Mouse (Mus musculus) stomach, postnatal 0 days (tissue): ENCODE measurements around the gene Sh3bgrl3. TPM values are rescaled to one million over a fixed set of nuclear protein-coding genes. Genes with fewer than 3 reads are reported as not detected.
"Not testable (repeated sequence)": the region's sequence is repeated elsewhere in the genome, so short reads cannot be mapped to it uniquely, and the experiment has no call there.

Experiments used
- ATAC-seq: fragments of 200-750 bp; cut with Nextera tagmentation; 2 replicates; pipeline ENCODE4 v1.8.0; 2017; ENCODE audit not compliant: low FRiP score, low TSS enrichment
- DNase-seq: peaks from one replicate; pipeline ENCODE4 v3.0.0-alpha.2; 2016; ENCODE audit warnings: low spot score
- H3K27ac ChIP-seq: fragments of 300-500 bp; sonication (generic); replicated peaks from 2 replicates; pipeline ENCODE4 v1.5.1; 2014; ENCODE audit warnings: mild to moderate bottlenecking, control low read depth
- H3K27me3 ChIP-seq: fragments of 300-500 bp; sonication (generic); 2 replicates; pipeline ENCODE4 v1.6.1; 2014; ENCODE audit warnings: low read length; ENCODE audit not compliant: control insufficient read depth, insufficient read depth
- H3K36me3 ChIP-seq: fragments of 300-500 bp; sonication (generic); 2 replicates; pipeline ENCODE4 v1.6.1; 2014; ENCODE audit warnings: low read length, mixed read lengths; ENCODE audit not compliant: control insufficient read depth, insufficient read depth
- H3K4me1 ChIP-seq: fragments of 300-500 bp; sonication (generic); replicated peaks from 2 replicates; pipeline ENCODE4 v1.6.1; 2014; ENCODE audit warnings: antibody characterized with exemption; ENCODE audit not compliant: control insufficient read depth, insufficient read depth
- H3K4me2 ChIP-seq: fragments of 300-500 bp; sonication (generic); replicated peaks from 2 replicates; pipeline ENCODE4 v1.6.1; 2014; ENCODE audit warnings: low read depth, mild to moderate bottlenecking, control low read depth, moderate library complexity
- H3K4me3 ChIP-seq: fragments of 300-500 bp; sonication (generic); 2 replicates; pipeline ENCODE4 v1.5.1; 2014; ENCODE audit warnings: low read depth, low read length, control low read depth
- H3K9ac ChIP-seq: fragments of 300-500 bp; sonication (generic); 2 replicates; pipeline ENCODE4 v1.6.1; 2014; ENCODE audit warnings: mild to moderate bottlenecking, low read length, control low read depth, mixed read lengths
- H3K9me3 ChIP-seq: fragments of 300-500 bp; sonication (generic); 2 replicates; pipeline ENCODE4 v1.6.1; 2016; ENCODE audit warnings: low read length; ENCODE audit not compliant: control insufficient read depth
- CTCF ChIP-seq: IDR thresholded peaks from 2 replicates; pipeline ENCODE4 v1.5.1; 2016; ENCODE audit warnings: antibody characterized with exemption, low read depth, mild to moderate bottlenecking, moderate library complexity
- EP300 ChIP-seq: optimal IDR thresholded peaks from 2 replicates; pipeline ENCODE3; 2016; ENCODE audit warnings: antibody characterized with exemption
- WGBS: fragments of 180-500 bp; shearing (Covaris S2); extraction: QIAGEN DNeasy Blood & Tissue Kit; methylation state at CpG from one replicate; pipeline ENCODE4 v1.1.7; 2014; 5-methylcytosine and 5-hydroxymethylcytosine counted together
- polyA plus RNA-seq: library from polyadenylated mRNA; unstranded; fragments of >200 nt; fragmentation: Nextera tagmentation; extraction: Ambion mirVana; gene quantifications from 2 replicates; pipeline ENCODE4 v1.2.1, GENCODE M21; 2015

The Sh3bgrl3 gene
- polyA plus RNA-seq, 1 experiment from 2014 or later = 533 TPM

DNA sequence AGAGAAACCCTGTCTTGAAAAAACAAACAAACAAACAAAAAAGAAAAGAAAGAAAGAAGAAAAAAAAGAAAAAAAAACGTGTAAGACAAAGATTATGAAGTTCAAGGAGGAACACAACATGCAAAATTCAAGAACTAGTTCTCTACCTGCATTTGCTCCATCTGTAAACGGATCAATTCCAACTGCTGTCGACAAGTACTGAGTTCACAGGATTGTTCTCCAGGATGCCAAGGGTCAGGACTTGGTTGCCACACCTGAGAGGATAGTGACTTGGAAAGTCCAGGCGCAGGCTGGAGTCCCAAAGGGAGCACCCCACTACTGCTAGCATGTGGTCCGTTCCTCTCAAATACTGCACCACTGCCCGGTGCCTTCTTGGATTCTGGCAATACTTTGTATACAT lies 26.9 kb upstream of the Sh3bgrl3 start:
- WGBS = 89% methylated on average over 6 of the region's 6 CpGs

DNA sequence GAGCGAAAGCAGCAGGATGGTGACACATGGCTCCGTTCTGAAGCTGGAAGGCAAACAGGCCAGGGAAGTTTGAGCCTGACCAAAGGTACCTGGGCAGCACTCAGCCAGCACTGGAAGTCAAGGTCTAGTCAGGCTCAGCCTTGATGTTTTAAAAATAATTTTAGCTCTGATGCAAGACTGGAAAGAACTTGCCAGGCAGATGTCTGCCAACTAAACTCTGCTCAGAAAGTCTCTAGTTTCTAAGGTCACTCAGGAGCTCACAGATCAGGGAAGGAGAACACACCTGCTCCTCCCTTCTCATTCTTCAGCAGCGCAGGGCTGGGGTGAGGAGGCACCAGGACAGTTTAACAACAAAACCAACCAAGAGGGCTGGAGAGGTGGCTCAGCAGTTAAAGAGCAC lies 25.8 kb upstream of the Sh3bgrl3 start:
- TF ChIP-seq EP300 (no peak), CTCF (no peak)
- no peaks in the 10 kb centered on the region for H3K27me3 ChIP-seq
- ATAC-seq (no peak), DNase-seq (peak; percentile 13)
- no peaks in the 10 kb centered on the region for H3K4me1 ChIP-seq
- H3K4me2 ChIP-seq = no peak overlapping the region
- H3K27ac ChIP-seq = no peak overlapping the region
- H3K36me3 ChIP-seq = peaks cover 2% of the 10 kb centered on the region
- H3K9me3 ChIP-seq = no peaks in the 10 kb centered on the region
- H3K9ac ChIP-seq = no peak overlapping the region
- WGBS = 94% methylated on average over 3 of the region's 3 CpGs
- no peak overlapping the region for H3K4me3 ChIP-seq

More for the DNA sequence above, 26.9 kb upstream of the Sh3bgrl3 start:
- no peak for TF ChIP-seq EP300
- no peak for TF ChIP-seq CTCF
- no peak overlapping the region for H3K27ac ChIP-seq
- no peak for ATAC-seq
- H3K4me1 ChIP-seq = no peaks in the 10 kb centered on the region
- DNase-seq = no peak
- no peaks in the 10 kb centered on the region; the same call in 1 of the 2 replicates for H3K36me3 ChIP-seq
- no peaks in the 10 kb centered on the region for H3K27me3 ChIP-seq
- no peak overlapping the region for H3K4me3 ChIP-seq
- H3K4me2 ChIP-seq = no peak overlapping the region
- no peaks in the 10 kb centered on the region for H3K9me3 ChIP-seq
- no peak overlapping the region for H3K9ac ChIP-seq

DNA sequence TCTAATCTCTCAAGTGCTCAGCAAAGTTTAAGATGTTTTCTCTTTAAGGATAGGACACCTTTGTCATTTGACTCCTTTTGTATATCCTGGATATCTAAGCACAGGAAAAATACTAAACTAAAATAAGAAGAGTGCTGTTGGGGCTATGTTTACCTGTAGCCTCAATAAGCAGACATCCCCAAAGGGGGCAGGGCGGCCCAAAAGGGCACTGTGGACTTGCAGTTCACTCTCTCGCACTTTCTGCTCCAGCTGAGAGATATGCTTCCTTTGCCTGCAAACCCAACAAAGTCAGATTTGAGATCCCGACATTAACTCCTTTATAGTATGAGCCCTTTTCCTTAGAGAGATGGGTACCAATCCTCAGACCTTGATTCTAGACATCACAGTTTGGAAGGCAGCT lies 25.1 kb upstream of the Sh3bgrl3 start:
- no peak for DNase-seq
- Histone ChIP-seq H3K36me3 (peaks cover 2% of the 10 kb centered on the region), H3K4me3 (no peak overlapping the region), H3K27ac (no peak overlapping the region), H3K9me3 (no peaks in the 10 kb centered on the region), H3K4me1 (no peaks in the 10 kb centered on the region), H3K9ac (no peak overlapping the region), H3K27me3 (no peaks in the 10 kb centered on the region), H3K4me2 (no peak overlapping the region)
- TF ChIP-seq EP300 (no peak), CTCF (no peak)
- 89% methylated on average over 3 of the region's 3 CpGs for WGBS
- ATAC-seq = no peak

DNA sequence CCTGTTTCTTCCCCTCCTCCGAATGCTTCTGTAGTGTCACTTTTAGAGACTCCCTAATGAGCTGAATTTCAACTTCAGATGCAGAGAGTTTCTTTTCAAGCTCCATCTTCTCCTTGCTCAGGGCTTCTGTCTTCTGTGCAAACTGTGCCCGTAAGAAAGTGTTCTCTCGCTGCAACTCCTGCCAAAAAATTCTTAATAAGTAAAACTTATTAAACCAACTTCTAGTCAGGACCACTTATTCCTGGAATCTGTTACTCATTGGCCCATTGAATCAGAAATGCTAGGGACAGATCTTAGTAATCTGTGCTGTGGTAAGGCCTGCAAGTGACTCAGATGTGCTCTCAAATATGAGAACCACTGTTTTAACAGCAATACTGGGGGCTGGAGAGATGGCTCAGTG lies 23.5 kb upstream of the Sh3bgrl3 start:
- DNase-seq (no peak), ATAC-seq (no peak)
- no peaks in the 10 kb centered on the region for H3K27me3 ChIP-seq
- H3K4me3 ChIP-seq = no peak overlapping the region
- peaks cover 5% of the 10 kb centered on the region for H3K36me3 ChIP-seq
- no peaks in the 10 kb centered on the region for H3K4me1 ChIP-seq
- no peak overlapping the region for H3K9ac ChIP-seq
- no peaks in the 10 kb centered on the region for H3K9me3 ChIP-seq
- 95% methylated on average over 3 of the region's 3 CpGs for WGBS
- H3K27ac ChIP-seq = no peak overlapping the region
- H3K4me2 ChIP-seq = no peak overlapping the region
- TF ChIP-seq EP300 = no peak
- TF ChIP-seq CTCF = no peak

DNA sequence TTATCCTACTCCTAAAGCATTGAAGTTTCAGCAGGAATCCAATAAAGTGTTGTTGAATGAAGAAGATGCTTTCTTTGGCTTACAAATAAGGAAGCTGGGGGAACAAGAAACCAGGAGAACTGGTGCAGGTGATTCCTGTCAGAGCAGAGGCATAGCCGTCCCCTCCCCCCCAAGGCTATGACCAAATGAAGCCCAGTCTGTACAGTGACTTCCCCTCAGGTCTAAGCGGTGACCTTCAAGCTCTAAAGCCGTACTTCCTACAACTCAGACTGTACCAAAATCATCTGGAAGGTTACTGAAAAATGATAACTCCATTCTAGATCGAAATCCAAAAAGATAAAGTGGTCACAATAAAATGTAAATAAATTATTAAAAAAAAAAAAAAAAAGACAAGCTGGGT lies 20.8 kb upstream of the Sh3bgrl3 start:
- peaks cover 5% of the 10 kb centered on the region for H3K36me3 ChIP-seq
- H3K4me1 ChIP-seq = no peaks in the 10 kb centered on the region
- no peaks in the 10 kb centered on the region for H3K9me3 ChIP-seq
- TF ChIP-seq CTCF (no peak), EP300 (no peak)
- H3K9ac ChIP-seq = no peak overlapping the region
- WGBS = 89% methylated on average over 4 of the region's 4 CpGs
- H3K4me3 ChIP-seq = no peak overlapping the region
- no peak for ATAC-seq
- H3K4me2 ChIP-seq = no peak overlapping the region
- H3K27ac ChIP-seq = no peak overlapping the region
- no peak for DNase-seq
- H3K27me3 ChIP-seq = no peaks in the 10 kb centered on the region

DNA sequence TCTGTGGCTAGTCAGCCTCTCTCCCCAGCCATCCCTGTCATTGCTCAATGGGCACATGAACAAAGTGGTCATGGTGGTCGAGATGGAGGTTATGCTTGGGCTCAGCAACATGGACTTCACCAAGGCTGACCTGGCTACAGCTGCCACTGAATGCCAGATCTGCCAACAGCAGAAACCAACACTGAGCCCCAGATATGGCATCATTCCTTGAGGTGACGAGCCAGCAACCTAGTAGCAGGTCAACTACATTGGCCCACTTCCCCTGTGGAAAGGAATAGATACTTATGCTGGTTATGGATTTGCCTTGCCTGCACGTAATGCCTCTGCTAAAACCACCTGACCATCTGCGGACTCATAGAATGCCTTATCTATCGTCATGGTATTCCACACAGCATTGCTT lies 15.7 kb upstream of the Sh3bgrl3 start:
- DNase-seq, H3K36me3 ChIP-seq, H3K27me3 ChIP-seq, H3K4me1 ChIP-seq, H3K4me3 ChIP-seq, H3K9me3 ChIP-seq, H3K27ac ChIP-seq, ATAC-seq, H3K9ac ChIP-seq, H3K4me2 ChIP-seq: not testable (repeated sequence)
- WGBS = 97% methylated on average over 5 of the region's 5 CpGs

DNA sequence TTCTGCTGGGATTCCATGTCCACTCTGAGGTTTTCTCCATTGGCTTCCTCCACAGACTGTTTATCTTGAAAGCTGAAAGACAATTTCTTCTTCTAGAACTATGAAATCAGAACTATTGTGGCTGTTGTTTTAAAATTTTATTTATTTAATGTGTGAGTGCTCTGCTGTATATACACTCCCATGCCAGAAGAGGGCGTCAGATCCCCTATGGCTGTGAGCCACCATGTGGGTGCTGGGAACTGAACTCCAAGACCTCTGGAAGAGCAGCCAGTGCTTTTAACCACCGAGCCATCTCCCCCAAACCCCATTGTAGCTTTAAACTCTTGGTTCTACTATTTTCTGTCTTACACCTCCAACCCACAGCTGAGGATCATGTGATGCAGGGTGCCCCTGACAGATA lies 10.3 kb upstream of the Sh3bgrl3 start:
- TF ChIP-seq CTCF = peak; percentile 25
- TF ChIP-seq EP300 = no peak
- Histone ChIP-seq H3K9ac (no peak overlapping the region), H3K36me3 (no peaks in the 10 kb centered on the region), H3K27ac (no peak overlapping the region), H3K27me3 (no peaks in the 10 kb centered on the region), H3K4me3 (no peak overlapping the region), H3K4me2 (no peak overlapping the region), H3K9me3 (no peaks in the 10 kb centered on the region), H3K4me1 (no peaks in the 10 kb centered on the region)
- ATAC-seq = no peak
- WGBS = 90% methylated on average over 2 of the region's 2 CpGs
- DNase-seq = no peak
